Mouse (Mus musculus) midbrain, embryonic 11.5 days (tissue): ENCODE data around the gene Ppp1r27. TPM values are rescaled to one million over a fixed set of nuclear protein-coding genes. Genes with fewer than 3 reads are reported as not detected.

Experiments used
- ATAC-seq: fragments of 200-750 bp; cut with Nextera tagmentation; 2 replicates; pipeline ENCODE4 v1.8.0; 2017; ENCODE audit warnings: moderate TSS enrichment, moderate library complexity; ENCODE audit not compliant: low FRiP score
- DNase-seq: peaks from one replicate; pipeline ENCODE4 v3.0.0; 2015; ENCODE audit warnings: low spot score; ENCODE audit errors: missing footprints
- H3K27ac ChIP-seq: fragments of 300-500 bp; sonication (generic); 2 replicates; pipeline ENCODE4 v1.5.1; 2014; ENCODE audit warnings: low read depth, low read length
- H3K27me3 ChIP-seq: fragments of 300-500 bp; sonication (generic); 2 replicates; pipeline ENCODE4 v1.6.1; 2014; ENCODE audit warnings: mild to moderate bottlenecking, low read length, moderate library complexity, mixed read lengths; ENCODE audit not compliant: control insufficient read depth, insufficient read depth
- H3K36me3 ChIP-seq: fragments of 300-500 bp; sonication (generic); 2 replicates; pipeline ENCODE4 v1.6.1; 2014; ENCODE audit warnings: mild to moderate bottlenecking, low read length, moderate library complexity, mixed read lengths; ENCODE audit not compliant: control insufficient read depth, insufficient read depth
- H3K4me1 ChIP-seq: fragments of 300-500 bp; sonication (generic); 2 replicates; pipeline ENCODE4 v1.6.1; 2014; ENCODE audit warnings: low read length; ENCODE audit not compliant: control insufficient read depth, insufficient read depth
- H3K4me2 ChIP-seq: fragments of 300-500 bp; sonication (generic); 2 replicates; pipeline ENCODE4 v1.6.1; 2014; ENCODE audit warnings: mild to moderate bottlenecking, moderate library complexity
- H3K4me3 ChIP-seq: fragments of 300-500 bp; sonication (generic); 2 replicates; pipeline ENCODE4 v1.5.1; 2014; ENCODE audit warnings: low read depth, low read length
- H3K9ac ChIP-seq: fragments of 300-500 bp; sonication (generic); 2 replicates; pipeline ENCODE4 v1.6.1; 2014; ENCODE audit warnings: low read length
- H3K9me3 ChIP-seq: fragments of 300-500 bp; sonication (generic); 2 replicates; pipeline ENCODE4 v1.6.1; 2016; ENCODE audit warnings: low read length; ENCODE audit not compliant: control insufficient read depth
- WGBS: fragments of 180-500 bp; shearing (Covaris S2); extraction: QIAGEN DNeasy Blood & Tissue Kit; methylation state at CpG from one replicate; pipeline ENCODE4 v1.1.7; 2014; 5-methylcytosine and 5-hydroxymethylcytosine counted together
- polyA plus RNA-seq: library from polyadenylated mRNA; unstranded; fragments of >200 nt; fragmentation: Nextera tagmentation; extraction: Ambion mirVana; gene quantifications from 2 replicates; pipeline ENCODE4 v1.2.1, GENCODE M21; 2014

Ppp1r27 gene
- polyA plus RNA-seq, 1 experiment from 2014 or later: not detected

GRCm38 (mm10) chr11:120527690-120528354 lies 23.1 kb downstream of the Ppp1r27 start:
- WGBS: 87% methylated on average over 9 of the region's 9 CpGs
- no peaks in the 10 kb centered on the region for H3K9me3 ChIP-seq
- no peak overlapping the region for H3K4me2 ChIP-seq
- no peak overlapping the region for H3K4me3 ChIP-seq
- no peak overlapping the region for H3K27ac ChIP-seq
- no peak for DNase-seq
- no peaks in the 10 kb centered on the region for H3K4me1 ChIP-seq
- no peak overlapping the region for H3K9ac ChIP-seq
- H3K27me3 ChIP-seq: peaks cover 43% of the 10 kb centered on the region
- no peaks in the 10 kb centered on the region for H3K36me3 ChIP-seq
- ATAC-seq: no peak

GRCm38 (mm10) chr11:120525959-120526358 lies 25.0 kb downstream of the Ppp1r27 start:
- WGBS: 85% methylated on average over 2 of the region's 2 CpGs
- no peak overlapping the region for H3K4me2 ChIP-seq
- H3K36me3 ChIP-seq: no peaks in the 10 kb centered on the region
- no peaks in the 10 kb centered on the region for H3K4me1 ChIP-seq
- H3K4me3 ChIP-seq: no peak overlapping the region
- ATAC-seq (no peak), DNase-seq (no peak)
- no peak overlapping the region for H3K9ac ChIP-seq
- no peaks in the 10 kb centered on the region for H3K9me3 ChIP-seq
- no peak overlapping the region for H3K27ac ChIP-seq
- H3K27me3 ChIP-seq: peaks cover 27% of the 10 kb centered on the region

- Histone ChIP-seq H3K9me3 (no peaks in the 10 kb centered on the region), H3K4me3 (no peak overlapping the region), H3K27me3 (no peaks in the 10 kb centered on the region), H3K36me3 (no peaks in the 10 kb centered on the region), H3K4me2 (no peak overlapping the region), H3K27ac (no peak overlapping the region), H3K4me1 (no peaks in the 10 kb centered on the region), H3K9ac (no peak overlapping the region)
- 86% methylated on average over 8 of the region's 8 CpGs for WGBS
- DNase-seq (no peak), ATAC-seq (no peak)
Measured at GRCm38 (mm10) chr11:120522581-120522980, 28.4 kb downstream of the Ppp1r27 start.

GRCm38 (mm10) chr11:120520967-120521540 lies 29.9 kb downstream of the Ppp1r27 start:
- Histone ChIP-seq H3K4me1 (no peaks in the 10 kb centered on the region), H3K27me3 (no peaks in the 10 kb centered on the region), H3K9me3 (no peaks in the 10 kb centered on the region), H3K27ac (no peak overlapping the region), H3K4me3 (no peak overlapping the region), H3K36me3 (no peaks in the 10 kb centered on the region), H3K4me2 (no peak overlapping the region), H3K9ac (no peak overlapping the region)
- ATAC-seq (no peak), DNase-seq (no peak)
- WGBS: 77% methylated on average over 5 of the region's 5 CpGs

- Histone ChIP-seq H3K4me3 (no peak overlapping the region), H3K36me3 (no peaks in the 10 kb centered on the region), H3K9ac (no peak overlapping the region), H3K9me3 (no peaks in the 10 kb centered on the region), H3K4me1 (no peaks in the 10 kb centered on the region), H3K27ac (no peak overlapping the region), H3K27me3 (no peaks in the 10 kb centered on the region), H3K4me2 (no peak overlapping the region)
- no peak for DNase-seq
- no peak for ATAC-seq
- WGBS: 76% methylated on average over 9 of the region's 9 CpGs
Measured at GRCm38 (mm10) chr11:120520498-120520897, 30.4 kb downstream of the Ppp1r27 start.

GRCm38 (mm10) chr11:120519738-120520137 lies 31.2 kb downstream of the Ppp1r27 start:
- H3K4me1 ChIP-seq: no peaks in the 10 kb centered on the region
- no peaks in the 10 kb centered on the region for H3K9me3 ChIP-seq
- H3K4me3 ChIP-seq: no peak overlapping the region
- H3K27ac ChIP-seq: no peak overlapping the region
- no peak overlapping the region for H3K4me2 ChIP-seq
- no peak for ATAC-seq
- no peaks in the 10 kb centered on the region for H3K36me3 ChIP-seq
- 62% methylated on average over 9 of the region's 9 CpGs for whole genome bisulfite sequencing
- no peak overlapping the region for H3K9ac ChIP-seq
- H3K27me3 ChIP-seq: no peaks in the 10 kb centered on the region
- DNase-seq: no peak

- Histone ChIP-seq H3K36me3 (no peaks in the 10 kb centered on the region), H3K9me3 (no peaks in the 10 kb centered on the region), H3K27me3 (no peaks in the 10 kb centered on the region), H3K4me2 (no peak overlapping the region), H3K27ac (no peak overlapping the region), H3K9ac (no peak overlapping the region), H3K4me3 (no peak overlapping the region), H3K4me1 (no peaks in the 10 kb centered on the region)
- 86% methylated on average over 6 of the region's 6 CpGs for WGBS
- DNase-seq (no peak), ATAC-seq (no peak)
Measured at GRCm38 (mm10) chr11:120518558-120518957, 32.4 kb downstream of the Ppp1r27 start.

GRCm38 (mm10) chr11:120518027-120518426 lies 32.9 kb downstream of the Ppp1r27 start:
- no peak overlapping the region for H3K9ac ChIP-seq
- no peak for ATAC-seq
- 65% methylated on average over 6 of the region's 6 CpGs for WGBS

GRCm38 (mm10) chr11:120517147-120517546 lies 33.8 kb downstream of the Ppp1r27 start:
- DNase-seq: no peak
- ATAC-seq: no peak
- H3K27me3 ChIP-seq: no peaks in the 10 kb centered on the region
- no peaks in the 10 kb centered on the region for H3K4me1 ChIP-seq
- H3K36me3 ChIP-seq: no peaks in the 10 kb centered on the region
- no peak overlapping the region for H3K4me2 ChIP-seq
- 71% methylated on average over 4 of the region's 4 CpGs for WGBS
- no peak overlapping the region for H3K27ac ChIP-seq
- no peaks in the 10 kb centered on the region for H3K9me3 ChIP-seq
- H3K4me3 ChIP-seq: no peak overlapping the region
- H3K9ac ChIP-seq: no peak overlapping the region

More at GRCm38 (mm10) chr11:120518027-120518426, 32.9 kb downstream of the Ppp1r27 start:
- Histone ChIP-seq H3K36me3 (no peaks in the 10 kb centered on the region), H3K4me2 (no peak overlapping the region), H3K4me3 (no peak overlapping the region), H3K4me1 (no peaks in the 10 kb centered on the region), H3K27ac (no peak overlapping the region), H3K9me3 (no peaks in the 10 kb centered on the region), H3K27me3 (no peaks in the 10 kb centered on the region)
- no peak for DNase-seq
